Mouse (Mus musculus) brain, embryonic 14.5 days (tissue): ENCODE measurements at regions not wholly inside any gene's neighbourhood (a gene's known extent, or its start where the extent isn't known, plus 50 kb on each side); places are given as distances from the start of the nearest gene placed in this dataset.

Experiments
- DNase-seq: peaks from one replicate; pipeline ENCODE4 v3.0.0-alpha.2; 2011; ENCODE audit warnings: low read depth
- CTCF ChIP-seq: fragments of 200-500 bp; IDR thresholded peaks from 2 replicates; pipeline ENCODE4 v1.5.1; 2012; ENCODE audit warnings: inconsistent platforms, mild to moderate bottlenecking, moderate library complexity, borderline replicate concordance; ENCODE audit not compliant: insufficient read depth, insufficient read length; ENCODE audit errors: extremely low read depth
- POLR2A ChIP-seq: fragments of 200-500 bp; IDR thresholded peaks from 2 replicates; pipeline ENCODE4 v1.6.1; 2012; ENCODE audit warnings: mild to moderate bottlenecking, inconsistent platforms, borderline replicate concordance; ENCODE audit not compliant: poor library complexity, insufficient read depth, insufficient read length, severe bottlenecking; ENCODE audit errors: extremely low read depth

GRCm38 (mm10) chr10:21798103-21798502, 83.9 kb upstream of the Sgk1 start:
- no peak for DNase-seq
- TF ChIP-seq POLR2A (no peak), CTCF (no peak)

DNA sequence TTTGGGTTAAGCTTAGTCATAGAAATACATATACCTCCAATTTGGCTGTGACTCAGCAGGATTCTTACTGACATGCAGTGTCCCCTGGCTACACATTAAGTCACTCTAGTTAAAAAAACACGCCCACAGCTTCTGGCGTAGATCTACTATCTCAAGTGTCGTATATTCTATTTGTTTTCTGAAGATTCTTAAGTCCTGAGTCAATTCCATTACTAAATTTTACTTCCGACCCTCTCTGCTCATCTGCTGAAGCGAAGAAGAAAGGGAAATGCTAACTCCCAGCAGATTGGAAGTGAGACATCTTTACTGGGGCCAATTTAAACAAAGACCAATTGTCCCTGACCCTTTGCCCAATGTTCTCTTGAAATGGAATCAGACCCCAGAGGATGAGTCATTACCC, 80.4 kb upstream of the Sgk1 start:
- no peak for DNase-seq
- no peak for TF ChIP-seq POLR2A
- no peak for TF ChIP-seq CTCF

DNA sequence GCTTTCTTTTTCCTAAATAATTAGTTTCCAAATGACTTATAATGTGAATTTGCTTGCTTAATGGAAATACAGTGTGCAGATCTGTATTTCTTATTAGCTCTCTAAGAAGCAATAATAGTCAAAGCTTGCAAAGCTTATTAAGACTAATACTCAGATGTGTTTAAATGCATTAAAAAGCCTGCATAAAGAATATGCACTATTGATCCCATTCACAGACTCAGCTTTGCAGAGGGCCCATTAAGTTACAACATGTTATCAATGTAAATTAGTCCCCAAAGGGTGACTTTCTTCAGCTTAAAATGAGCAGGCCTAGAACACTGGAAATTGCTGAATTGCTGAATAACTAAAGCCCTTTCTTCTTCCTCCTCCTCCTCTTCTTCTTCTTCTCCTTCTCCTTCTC, 78.8 kb upstream of the Sgk1 start:
- no peak for DNase-seq
- no peak for TF ChIP-seq POLR2A
- no peak for TF ChIP-seq CTCF

DNA sequence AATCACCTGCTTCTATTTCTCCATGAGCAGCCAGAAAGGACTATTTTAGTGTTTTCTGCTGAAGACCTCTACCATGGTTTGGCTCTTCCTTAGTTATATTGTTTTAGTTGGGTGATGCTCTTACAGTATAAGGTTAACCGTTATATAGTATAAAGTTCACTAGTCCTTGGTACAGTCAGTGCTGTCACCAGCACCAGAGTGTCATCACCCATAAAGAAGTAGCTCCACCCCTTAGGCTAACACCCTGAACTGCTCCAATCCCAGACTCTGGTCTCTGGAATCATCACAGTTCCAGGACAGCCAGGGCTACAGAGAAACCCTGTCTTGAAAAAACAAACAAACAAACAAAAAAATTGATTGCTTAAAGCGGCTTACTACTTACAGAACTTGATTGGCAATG, 77.2 kb upstream of the Sgk1 start:
- DNase-seq, result no peak
- no peak for TF ChIP-seq CTCF
- no peak for TF ChIP-seq POLR2A

DNA sequence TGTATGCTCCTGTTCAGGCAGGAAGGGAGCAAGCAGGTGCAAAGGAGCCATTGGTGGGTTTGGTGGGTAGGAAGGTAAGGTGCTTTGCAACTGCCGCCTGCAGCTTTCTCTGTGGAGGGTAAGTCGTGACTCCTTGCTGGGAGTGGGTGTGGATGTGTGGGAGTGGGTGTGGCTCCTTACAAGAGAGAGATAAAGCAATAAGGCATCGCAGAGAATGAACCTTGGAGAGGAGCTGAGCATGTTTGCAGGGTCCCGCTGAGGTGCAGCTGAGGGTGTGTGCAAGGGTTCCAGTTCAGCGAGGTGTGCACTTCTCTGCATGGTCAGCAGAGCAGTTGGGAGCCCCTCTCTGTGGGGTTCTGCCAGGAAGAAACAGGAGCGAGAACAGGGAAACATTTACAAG, 76.4 kb upstream of the Sgk1 start:
- no peak for DNase-seq
- no peak for TF ChIP-seq POLR2A
- no peak for TF ChIP-seq CTCF

DNA sequence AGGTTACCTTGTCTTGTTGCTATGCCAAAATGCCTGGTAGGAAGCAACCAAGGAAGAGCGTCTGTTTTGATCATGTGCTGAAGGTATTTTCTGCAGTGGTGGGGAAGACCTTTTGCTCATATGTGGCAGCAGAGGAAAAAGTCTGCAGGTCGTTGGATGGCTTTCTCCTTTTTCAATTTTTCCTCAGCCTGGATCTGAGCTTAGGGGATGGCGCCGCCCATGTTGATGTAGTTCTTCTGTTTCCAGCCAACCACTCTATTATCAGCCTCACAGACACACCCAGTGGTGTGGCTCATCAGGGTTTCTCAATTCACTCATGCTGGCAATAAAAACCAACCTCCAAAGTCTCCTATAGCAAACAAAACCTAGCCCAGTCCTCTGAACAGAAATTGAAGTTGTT, 75.3 kb upstream of the Sgk1 start:
- no peak for DNase-seq
- TF ChIP-seq POLR2A, result no peak
- no peak for TF ChIP-seq CTCF

GRCm38 (mm10) chr10:21819686-21820085, 62.3 kb upstream of the Sgk1 start:
- DNase-seq, result no peak

DNA sequence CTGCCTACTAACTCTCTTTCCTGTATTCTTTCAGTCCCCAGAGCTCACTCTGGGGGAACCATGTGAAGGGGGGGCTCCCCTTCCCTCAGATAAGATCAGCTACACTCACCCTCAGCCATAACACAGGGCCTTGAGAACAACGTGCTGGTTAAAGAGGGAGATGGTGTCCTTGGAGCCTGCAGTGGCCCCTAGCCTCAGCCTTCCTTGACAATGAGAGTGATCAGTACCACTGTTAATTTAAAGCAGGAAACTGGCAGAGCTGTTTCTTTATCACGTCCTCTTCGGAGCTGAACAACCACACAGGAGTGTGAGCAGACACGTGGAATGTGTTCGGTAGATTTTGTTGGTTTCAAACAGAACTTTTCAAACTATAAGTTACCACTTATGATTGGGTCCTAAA, 60.6 kb upstream of the Sgk1 start:
- TF ChIP-seq CTCF, result no peak
- TF ChIP-seq POLR2A, result no peak
- no peak for DNase-seq

More at GRCm38 (mm10) chr10:21819686-21820085, 62.3 kb upstream of the Sgk1 start:
- TF ChIP-seq POLR2A (no peak), CTCF (no peak)

DNA sequence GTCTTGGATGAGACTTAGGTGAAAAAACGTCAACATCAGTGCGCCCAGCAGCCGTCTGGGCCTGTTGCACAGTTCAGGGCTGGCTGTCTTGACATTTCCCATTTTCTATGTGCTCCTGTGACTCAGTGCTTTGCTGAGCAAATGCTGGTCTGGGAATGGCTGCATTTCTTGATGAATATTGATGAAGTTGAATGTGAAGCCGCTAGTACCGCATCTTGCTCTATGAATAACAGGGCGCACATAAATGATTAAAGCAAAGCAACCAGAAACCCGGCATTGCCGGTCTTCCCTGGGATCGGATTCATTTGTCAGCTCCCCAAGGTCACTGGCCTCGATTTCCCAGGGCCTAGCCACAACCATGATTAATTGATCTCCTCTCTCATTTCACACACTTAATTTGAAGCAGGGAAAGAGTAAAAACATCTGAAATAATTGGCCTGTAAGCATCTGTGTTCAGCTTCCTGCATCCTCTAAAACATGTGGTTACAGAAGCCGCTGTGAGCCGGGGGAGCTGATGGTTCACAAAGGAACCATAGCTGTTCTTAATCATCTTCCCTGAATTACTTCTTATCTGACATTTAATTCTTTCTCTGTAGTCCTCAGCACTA, 57.5 kb upstream of the Sgk1 start:
- DNase-seq, result peak; percentile 59
- no peak for TF ChIP-seq CTCF
- TF ChIP-seq POLR2A, result no peak

GRCm38 (mm10) chr10:21826793-21827504, 55.0 kb upstream of the Sgk1 start:
- TF ChIP-seq CTCF (no peak), POLR2A (no peak)
- DNase-seq, result no peak

DNA sequence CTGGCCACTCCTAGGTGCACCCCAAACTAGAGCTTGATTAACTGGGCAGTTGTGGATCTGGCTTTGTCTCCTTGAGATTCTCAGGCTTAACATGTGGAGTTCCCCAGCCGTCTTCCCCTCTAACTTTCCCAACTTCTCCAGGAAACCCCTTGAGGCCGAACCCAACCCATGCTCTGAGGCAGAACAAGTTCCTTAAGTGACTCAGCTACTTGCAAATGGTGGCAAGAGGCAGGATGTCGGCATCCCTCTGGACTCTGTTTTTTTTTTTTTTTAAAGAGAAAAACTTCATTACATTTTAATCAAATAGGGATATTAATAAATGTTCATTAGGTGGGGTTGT, 54.5 kb upstream of the Sgk1 start:
- DNase-seq, result no peak
- no peak for TF ChIP-seq CTCF
- TF ChIP-seq POLR2A, result no peak

DNA sequence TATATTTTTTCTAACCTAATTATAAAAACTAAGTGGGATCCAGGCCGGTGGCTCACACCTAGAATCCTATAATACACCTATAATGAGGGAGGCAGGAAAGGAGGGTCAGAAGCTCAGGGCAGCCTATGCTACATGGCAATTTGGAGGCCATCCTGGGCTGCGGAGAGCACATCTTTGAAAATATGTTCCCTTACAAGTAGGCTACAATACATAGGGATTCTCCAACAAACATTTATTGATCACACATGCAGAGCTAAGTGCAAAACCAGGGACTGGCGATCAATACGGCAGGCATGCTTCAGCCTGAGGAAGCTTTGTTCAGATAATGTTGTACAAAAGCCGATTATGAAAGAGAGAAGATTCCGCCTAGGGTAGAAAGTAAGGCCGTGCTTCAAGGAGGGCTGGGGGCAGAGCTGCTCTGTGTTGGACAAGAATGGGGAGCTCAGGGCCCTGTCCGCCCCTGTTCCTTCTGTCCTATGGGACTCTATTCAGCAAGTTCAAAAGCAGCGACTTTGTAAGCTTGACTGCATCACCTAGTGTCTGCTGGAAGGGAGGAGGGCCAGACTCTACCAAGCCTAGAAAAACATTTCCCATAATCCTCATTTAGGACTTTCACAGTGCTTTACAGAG, 53.4 kb upstream of the Sgk1 start:
- no peak for TF ChIP-seq POLR2A
- TF ChIP-seq CTCF, result no peak
- peak; percentile 52 for DNase-seq
